Mouse (Mus musculus) splenic B cell, adult 2 months (primary cell): ENCODE measurements around the gene Fam118b.
A peak's percentile ranks its signal among the peaks of the same experiment; 100 is the strongest.

Source experiments
- DNase-seq: peaks from one replicate; pipeline ENCODE4 v3.0.0-alpha.2; 2011; ENCODE audit warnings: low read depth, low spot score
- H3K27me3 ChIP-seq: 2 replicates; pipeline ENCODE4 v1.6.1; 2012; ENCODE audit warnings: mild to moderate bottlenecking, low read length, moderate library complexity, mixed read lengths; ENCODE audit not compliant: control insufficient read depth, poor library complexity, insufficient read depth, severe bottlenecking
- H3K36me3 ChIP-seq: 2 replicates; pipeline ENCODE4 v1.6.1; 2012; ENCODE audit warnings: mild to moderate bottlenecking, low read length, moderate library complexity, mixed read lengths; ENCODE audit not compliant: control insufficient read depth, poor library complexity, insufficient read depth, severe bottlenecking

The Fam118b gene

DNA sequence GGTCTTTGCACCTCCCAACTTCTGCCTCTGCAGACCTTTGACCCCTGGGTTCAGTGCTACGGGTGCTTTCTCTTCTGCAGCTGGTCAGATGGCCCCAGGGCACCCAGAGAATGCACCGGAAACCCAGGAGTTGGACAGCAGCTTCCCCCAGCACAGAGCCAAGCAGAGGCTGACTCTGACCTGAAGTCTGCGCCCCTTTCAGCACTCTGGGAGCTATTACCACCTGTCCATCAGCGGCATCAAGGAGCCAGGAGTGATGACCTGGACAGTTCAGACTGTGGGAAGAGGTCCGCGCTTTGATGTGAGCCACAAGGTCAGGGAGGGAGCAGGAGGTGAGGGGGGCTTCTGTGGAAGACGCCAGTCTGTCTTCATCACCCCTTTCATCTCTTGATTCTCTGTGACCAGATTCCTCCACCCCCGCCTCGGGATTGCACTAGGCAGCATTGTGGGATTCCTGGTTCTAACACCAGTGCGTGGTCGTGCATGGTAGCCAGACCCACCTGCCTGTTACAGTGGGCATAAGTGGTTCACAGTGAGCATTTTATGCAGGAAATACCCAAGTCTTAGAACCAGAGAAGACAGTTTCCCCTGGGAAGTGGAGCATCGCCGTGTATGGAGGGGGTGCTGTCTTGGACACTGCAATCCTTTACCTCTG, 15.9 kb upstream of the Fam118b start:
- Histone ChIP-seq H3K27me3 (no peaks in the 10 kb centered on the region), H3K36me3 (0 out of 2 replicates have a peak, but pooled peaks cover 2% of the 10 kb centered on the region)
- no peak for DNase-seq

DNA sequence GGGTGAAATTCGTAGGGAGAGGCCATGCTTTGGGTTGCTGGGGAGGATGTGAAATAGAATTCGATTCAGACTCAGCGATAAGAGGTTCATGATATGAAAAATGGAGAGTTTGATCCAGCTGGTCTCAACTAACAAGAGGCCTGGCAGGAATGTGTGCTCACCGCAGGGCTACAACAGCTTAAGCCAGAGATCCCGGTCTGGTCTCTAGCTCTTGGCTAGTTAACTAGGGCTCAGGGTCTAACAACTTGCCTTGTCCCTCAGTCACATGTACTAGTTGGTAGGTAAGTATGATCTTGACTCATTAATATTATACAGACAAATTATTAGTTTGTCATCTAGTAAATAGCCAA, 15.2 kb upstream of the Fam118b start:
- Histone ChIP-seq H3K27me3 (no peaks in the 10 kb centered on the region), H3K36me3 (0 out of 2 replicates have a peak, but pooled peaks cover 2% of the 10 kb centered on the region)
- DNase-seq, result no peak

DNA sequence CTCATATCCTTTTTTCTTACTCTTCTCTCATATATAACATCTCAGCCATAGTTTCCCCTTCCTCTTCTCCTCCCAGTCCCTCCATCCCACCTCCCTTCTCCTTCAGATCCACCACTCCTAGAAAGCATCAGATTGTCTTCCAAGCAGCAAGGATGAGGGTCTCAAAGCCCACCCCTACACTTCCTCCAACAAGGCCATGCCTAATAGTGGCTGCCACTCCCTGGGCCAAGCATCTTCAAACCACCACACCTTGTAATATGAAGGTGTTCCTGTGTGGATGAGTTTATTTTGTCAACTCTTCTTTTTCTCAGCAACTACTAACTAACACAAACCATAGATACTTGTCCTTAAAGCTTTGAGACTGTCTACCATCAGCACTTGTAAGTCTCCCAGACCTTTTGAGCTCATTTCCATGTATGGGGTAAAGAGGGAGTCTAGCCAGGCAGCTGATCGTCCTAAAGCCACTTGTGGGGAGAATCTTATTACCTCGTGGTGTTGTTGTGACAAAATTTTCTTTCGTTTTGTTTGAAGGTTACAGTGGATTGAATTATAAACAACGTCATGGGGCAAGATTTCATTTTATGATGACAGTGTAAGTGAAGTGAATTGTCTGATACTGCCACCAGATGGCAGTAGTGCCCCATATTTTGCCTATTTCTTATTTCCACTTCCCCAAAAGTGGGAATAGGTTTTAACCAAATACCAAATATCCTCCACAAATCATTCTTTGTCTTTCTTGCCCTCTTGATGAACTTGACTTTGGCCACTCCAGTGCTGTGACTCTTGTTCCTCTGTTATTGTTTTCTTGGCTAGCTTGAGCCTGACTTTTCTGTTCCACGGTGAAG, 14.6 kb upstream of the Fam118b start:
- no peaks in the 10 kb centered on the region for H3K27me3 ChIP-seq
- peak; percentile 85 for DNase-seq
- H3K36me3 ChIP-seq, result 0 out of 2 replicates have a peak, but pooled peaks cover 4% of the 10 kb centered on the region

DNA sequence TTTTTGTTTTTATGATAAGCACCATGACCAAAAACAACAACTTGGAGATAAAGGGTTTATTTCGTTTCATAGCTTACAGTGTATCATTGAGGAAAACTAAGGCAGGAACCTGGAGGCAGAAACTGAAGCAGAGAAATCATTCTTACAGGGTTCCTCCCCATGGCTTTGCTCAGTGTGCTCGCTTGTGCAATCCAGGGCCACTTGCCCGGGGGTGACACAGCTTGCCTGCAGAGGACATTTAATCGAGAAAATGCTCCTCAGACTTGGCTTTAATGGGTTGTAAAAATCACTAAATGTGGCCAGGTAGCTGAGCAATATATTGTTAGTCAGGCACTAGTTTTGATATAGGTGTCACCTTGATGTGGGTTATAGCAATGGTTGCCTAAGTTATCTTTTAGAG, 10.8 kb upstream of the Fam118b start:
- DNase-seq, result no peak
- Histone ChIP-seq H3K36me3 (peaks cover 13% of the 10 kb centered on the region), H3K27me3 (no peaks in the 10 kb centered on the region)

- DNase-seq, result no peak
- H3K27me3 ChIP-seq, result no peaks in the 10 kb centered on the region
- H3K36me3 ChIP-seq, result peaks cover 13% of the 10 kb centered on the region
Measured at GRCm38 (mm10) chr9:35277855-35278365, 10.3 kb upstream of the Fam118b start.

DNA sequence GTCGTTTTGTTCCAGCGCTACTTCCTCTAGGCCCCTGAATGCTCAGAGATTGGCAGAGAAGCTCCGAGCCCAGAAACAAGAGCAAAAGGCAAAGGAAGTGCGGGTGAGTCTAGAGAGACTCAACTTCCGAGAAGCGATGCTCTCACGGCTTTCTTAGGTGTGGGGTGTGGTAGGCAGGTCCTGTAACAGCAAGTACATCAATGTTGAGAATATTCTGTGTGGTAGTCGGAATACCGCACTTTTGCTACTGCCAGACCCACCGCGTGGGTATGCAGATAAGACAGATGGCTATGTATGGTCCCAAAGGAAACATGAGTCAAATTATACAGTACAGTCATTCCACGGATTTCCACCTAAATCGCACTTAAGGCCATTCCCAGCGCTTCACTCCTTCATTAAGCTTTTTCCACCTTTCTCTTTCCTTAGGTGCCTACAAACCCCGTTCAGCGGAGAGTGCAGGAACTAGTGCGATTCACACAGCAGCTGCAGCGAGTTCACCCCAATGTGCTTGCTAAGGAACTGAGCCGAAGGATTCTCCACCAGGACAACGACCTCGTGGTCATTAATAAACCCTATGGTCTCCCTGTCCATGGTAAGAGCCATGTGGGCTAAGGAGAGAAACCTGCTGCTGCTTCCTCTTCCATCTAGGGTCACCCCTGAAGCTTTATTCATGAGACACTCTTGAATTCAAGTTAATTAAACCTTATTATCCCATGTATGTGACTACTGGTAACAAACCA, 541 bp upstream of the Fam118b start:
- DNase-seq, result peak; percentile 4
- H3K36me3 ChIP-seq, result no peaks in the 10 kb centered on the region
- H3K27me3 ChIP-seq, result no peaks in the 10 kb centered on the region

DNA sequence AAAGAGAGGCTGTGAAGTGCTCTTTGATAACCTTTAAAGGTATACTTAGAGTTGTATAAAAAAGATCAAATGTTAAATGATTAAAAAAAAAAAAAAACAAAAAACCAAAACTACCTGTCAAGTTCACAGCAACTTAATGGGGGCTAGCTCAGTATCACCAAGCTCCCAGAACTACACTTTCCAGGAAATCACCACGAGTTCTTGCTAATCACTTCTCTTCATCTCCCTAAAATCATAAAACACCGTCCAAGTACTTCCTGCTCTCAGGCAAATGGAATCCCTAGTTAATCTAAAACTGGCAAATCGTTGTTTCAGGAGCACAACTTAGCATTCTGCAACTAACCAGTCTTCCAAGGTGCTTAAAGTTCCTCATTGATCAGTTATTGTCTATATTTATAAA, 3.1 kb downstream of the Fam118b start:
- no peak for DNase-seq
- H3K27me3 ChIP-seq, result no peaks in the 10 kb centered on the region
- H3K36me3 ChIP-seq, result no peaks in the 10 kb centered on the region

- H3K36me3 ChIP-seq, result no peaks in the 10 kb centered on the region
- DNase-seq, result no peak
- no peaks in the 10 kb centered on the region for H3K27me3 ChIP-seq
Measured at GRCm38 (mm10) chr9:35263431-35263830, 4.2 kb downstream of the Fam118b start.

- DNase-seq, result no peak
- 0 out of 2 replicates have a peak, but pooled peaks cover 3% of the 10 kb centered on the region for H3K36me3 ChIP-seq
- no peaks in the 10 kb centered on the region for H3K27me3 ChIP-seq
Measured at GRCm38 (mm10) chr9:35262418-35262817, 5.2 kb downstream of the Fam118b start.

- Histone ChIP-seq H3K36me3 (0 out of 2 replicates have a peak, but pooled peaks cover 3% of the 10 kb centered on the region), H3K27me3 (no peaks in the 10 kb centered on the region)
- DNase-seq, result no peak
Measured at GRCm38 (mm10) chr9:35257365-35257764, 10.2 kb downstream of the Fam118b start.

DNA sequence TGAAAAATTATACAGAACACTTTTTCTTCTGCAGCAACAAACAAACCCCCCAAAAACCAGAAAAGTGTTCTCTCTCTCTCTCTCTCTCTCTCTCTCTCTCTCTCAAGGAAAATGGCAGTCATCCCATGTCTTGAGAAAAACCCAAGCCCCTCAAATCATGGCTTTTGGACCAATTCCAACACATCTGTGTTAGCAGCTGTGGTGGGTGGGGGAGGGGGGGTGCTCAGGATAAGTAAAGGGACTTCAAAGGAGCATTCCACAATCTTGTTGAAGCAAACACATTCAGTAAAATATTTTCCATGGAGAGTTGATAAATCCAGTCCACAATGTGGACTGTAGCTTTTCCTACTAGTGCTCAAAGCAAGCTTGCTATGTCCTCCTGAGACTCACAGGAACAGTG, 18.1 kb downstream of the Fam118b start:
- H3K27me3 ChIP-seq, result no peaks in the 10 kb centered on the region
- DNase-seq, result no peak
- H3K36me3 ChIP-seq, result no peaks in the 10 kb centered on the region

DNA sequence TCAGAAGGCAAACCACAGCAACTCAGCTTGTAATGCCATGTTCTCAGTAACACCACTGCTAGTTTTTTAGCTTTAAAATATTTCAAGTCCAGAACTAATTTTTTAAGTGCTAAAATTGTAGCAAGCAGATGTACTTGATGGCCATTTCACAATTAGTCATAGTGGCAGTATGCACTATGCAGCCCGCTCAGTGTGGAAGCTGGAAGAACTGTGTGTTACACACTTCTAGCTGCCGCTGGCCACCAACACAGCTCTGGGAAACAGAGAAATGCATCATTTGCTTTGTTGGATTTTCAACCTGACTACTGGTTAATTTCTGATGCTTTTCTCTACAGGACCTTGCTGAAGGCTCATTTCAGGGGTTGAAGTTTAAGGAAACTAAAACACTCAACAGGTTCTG, 20.2 kb downstream of the Fam118b start:
- Histone ChIP-seq H3K36me3 (no peaks in the 10 kb centered on the region), H3K27me3 (no peaks in the 10 kb centered on the region)
- DNase-seq, result no peak

- DNase-seq, result peak; percentile 28
- Histone ChIP-seq H3K36me3 (no peaks in the 10 kb centered on the region), H3K27me3 (no peaks in the 10 kb centered on the region)
Measured at GRCm38 (mm10) chr9:35239734-35240133, 27.9 kb downstream of the Fam118b start.

DNA sequence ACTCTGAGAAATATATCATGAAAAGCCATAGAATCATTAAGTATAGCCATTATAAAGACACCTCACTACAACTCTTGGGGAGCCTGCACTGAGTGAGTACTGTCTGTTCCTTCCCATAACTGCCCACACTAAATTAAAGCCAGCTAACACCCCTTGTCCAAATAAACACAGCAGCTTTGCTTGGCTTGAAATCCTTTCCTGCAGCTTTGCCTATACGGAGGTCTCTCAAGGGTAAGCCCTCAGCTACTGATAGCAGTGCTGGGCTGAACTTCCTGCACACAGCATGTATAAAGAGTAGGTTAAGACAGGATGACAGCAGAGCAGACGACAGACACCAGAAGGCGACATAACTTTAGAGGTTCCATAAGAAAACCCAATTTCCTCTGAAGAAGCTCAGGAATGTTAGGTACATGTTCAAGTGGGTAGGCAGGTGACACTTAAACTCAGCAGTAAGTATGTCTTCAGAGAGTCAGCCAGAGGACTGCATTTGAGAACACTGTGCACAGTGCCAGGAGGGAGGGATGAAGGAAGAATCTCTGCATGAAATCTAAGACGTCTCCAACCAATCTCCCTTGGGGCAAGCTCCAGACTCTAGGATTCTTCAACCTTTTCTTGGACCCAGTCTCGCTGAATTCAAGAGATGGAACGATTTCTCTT, 28.6 kb downstream of the Fam118b start:
- Histone ChIP-seq H3K36me3 (peaks cover 5% of the 10 kb centered on the region; the same call in 1 of the 2 replicates), H3K27me3 (no peaks in the 10 kb centered on the region)
- no peak for DNase-seq
